Mouse (Mus musculus) liver, adult 2 months (tissue): Measurements from ENCODE around the gene Gjc1.

ENCODE experiments used
- CTCF ChIP-seq: fragments of 200-500 bp; IDR thresholded peaks from 2 replicates; pipeline ENCODE4 v1.5.1; 2011; ENCODE audit warnings: low read depth, low read length, control low read depth
- POLR2A ChIP-seq: fragments of 200-500 bp; IDR thresholded peaks from 2 replicates; pipeline ENCODE4 v1.6.1; 2011; ENCODE audit warnings: low read length, control low read depth; ENCODE audit not compliant: insufficient read depth; ENCODE audit errors: extremely low read depth

- TF ChIP-seq POLR2A, result no peak
- no peak for TF ChIP-seq CTCF
Observed at GRCm38 (mm10) chr11:102765416-102765815, 54.1 kb downstream of the Gjc1 start.
